Mouse (Mus musculus): ENCODE measurements around the gene Flii. TPM values are rescaled to one million over a fixed set of nuclear protein-coding genes. Genes with fewer than 3 reads are reported as not detected.
A peak's percentile ranks its signal among the peaks of the same experiment; 100 is the strongest.

Flii gene
- polyA plus RNA-seq, 1 experiment from 2014 or later = 62.7 TPM

DNA sequence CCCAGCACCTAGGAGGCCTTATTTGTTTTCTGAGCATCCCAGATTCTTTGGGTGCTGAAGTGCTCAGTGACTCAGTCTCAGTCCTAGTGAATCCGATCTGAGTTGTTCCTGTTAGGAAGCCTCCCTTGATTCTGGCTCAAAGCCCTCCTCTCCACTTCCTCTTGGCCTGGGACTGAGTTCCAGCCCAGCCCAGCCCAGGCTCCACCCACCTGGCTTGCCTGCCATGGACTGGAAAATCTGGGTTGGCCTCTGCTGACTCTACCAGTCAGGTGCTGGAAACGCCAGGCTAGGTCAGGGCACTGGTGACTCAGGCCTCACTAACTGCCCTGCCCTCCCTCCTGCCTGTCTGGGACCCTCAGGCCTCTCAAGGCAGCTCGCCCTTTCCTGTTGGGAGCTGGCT lies 19.4 kb downstream of the Flii start:
- no peak overlapping the region for H3K4me3 ChIP-seq (replicated peaks; ENCODE audit: low read length)
- H3K27ac ChIP-seq = no peak overlapping the region
- peaks cover 84% of the 10 kb centered on the region for H3K36me3 ChIP-seq (replicated peaks; ENCODE audit: control insufficient read depth, insufficient read depth)
- no peak overlapping the region for H3K4me2 ChIP-seq (replicated peaks)
- H3K4me1 ChIP-seq (replicated peaks; ENCODE audit: control insufficient read depth, insufficient read depth, low read length) = 0 out of 2 replicates have a peak, but pooled peaks cover 4% of the 10 kb centered on the region
- no peaks in the 10 kb centered on the region for H3K27me3 ChIP-seq (ENCODE audit: control insufficient read depth, insufficient read depth, low read length)
- H3K9ac ChIP-seq = no peak overlapping the region
- ATAC-seq (ENCODE audit: low FRiP score) = no peak
- no peaks in the 10 kb centered on the region for H3K9me3 ChIP-seq (ENCODE audit: control insufficient read depth, low read length)
- WGBS = 91% methylated on average over 3 of the region's 3 CpGs
- DNase-seq (ENCODE audit: low spot score) = no peak

DNA sequence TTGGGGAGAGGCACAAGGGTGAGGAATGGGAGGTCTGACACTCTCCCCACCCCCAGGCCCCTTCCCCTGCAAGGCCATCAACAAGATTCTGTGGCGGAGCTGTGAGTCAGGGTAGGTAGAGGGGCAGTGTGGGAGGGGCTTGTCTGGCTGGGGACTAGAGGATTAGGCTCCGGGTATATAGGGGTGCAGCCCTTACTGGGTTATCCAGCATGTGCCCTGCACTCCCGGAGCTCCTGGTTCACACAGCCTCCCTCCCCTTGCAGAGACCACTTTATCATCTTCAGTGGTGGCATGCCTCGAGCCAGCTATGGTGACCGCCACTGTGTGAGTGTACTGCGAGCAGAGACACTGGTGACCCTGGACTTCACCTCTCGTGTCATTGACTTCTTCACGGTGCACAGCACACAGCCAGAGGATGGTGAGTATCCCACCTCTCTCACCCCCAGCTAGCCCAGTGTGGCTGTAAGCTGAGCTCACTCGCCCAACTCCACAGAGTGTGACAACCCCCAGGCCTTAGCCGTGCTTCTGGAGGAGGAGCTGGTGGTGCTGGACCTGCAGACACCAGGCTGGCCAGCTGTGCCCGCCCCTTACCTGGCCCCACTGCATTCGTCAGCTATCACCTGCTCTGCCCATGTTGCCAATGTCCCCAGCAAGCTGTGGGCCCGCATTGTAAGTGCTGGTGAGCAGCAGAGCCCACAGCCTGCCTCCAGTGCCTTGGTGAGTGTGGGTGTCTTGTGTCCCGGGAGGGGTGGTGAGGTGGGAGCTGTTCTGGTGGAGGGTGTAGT lies 20.2 kb downstream of the Flii start:
- Histone ChIP-seq H3K4me1 (replicated peaks; ENCODE audit: control insufficient read depth, insufficient read depth, low read length) (peaks cover 6% of the 10 kb centered on the region; the same call in 1 of the 2 replicates), H3K27me3 (ENCODE audit: control insufficient read depth, insufficient read depth, low read length) (no peaks in the 10 kb centered on the region), H3K9me3 (ENCODE audit: control insufficient read depth, low read length) (no peaks in the 10 kb centered on the region), H3K4me2 (replicated peaks) (no peak overlapping the region), H3K27ac (no peak overlapping the region), H3K36me3 (replicated peaks; ENCODE audit: control insufficient read depth, insufficient read depth) (peaks cover 77% of the 10 kb centered on the region), H3K4me3 (replicated peaks; ENCODE audit: low read length) (no peak overlapping the region), H3K9ac (no peak overlapping the region)
- ATAC-seq (ENCODE audit: low FRiP score) = no peak
- DNase-seq (ENCODE audit: low spot score) = no peak
- WGBS = 85% methylated on average over 14 of the region's 14 CpGs

DNA sequence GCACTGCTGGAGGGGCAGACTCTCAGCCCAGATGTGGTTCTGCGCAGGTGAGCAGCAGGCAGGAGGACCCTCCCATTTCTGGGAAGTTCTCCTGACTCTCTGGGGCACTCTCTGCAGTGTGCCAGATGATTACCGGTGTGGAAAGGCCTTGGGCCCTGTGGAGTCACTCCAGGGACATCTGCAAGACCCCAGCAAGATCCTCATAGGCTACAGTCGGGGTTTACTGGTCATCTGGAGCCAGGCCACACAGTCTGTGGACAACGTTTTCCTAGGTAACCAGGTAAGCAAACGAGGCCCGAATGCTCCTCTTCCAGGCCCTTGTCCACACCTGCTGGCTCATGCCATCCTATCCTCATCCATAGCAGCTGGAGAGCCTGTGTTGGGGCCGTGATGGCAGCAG lies 21.0 kb downstream of the Flii start:
- Histone ChIP-seq H3K4me3 (replicated peaks; ENCODE audit: low read length) (no peak overlapping the region), H3K27me3 (ENCODE audit: control insufficient read depth, insufficient read depth, low read length) (no peaks in the 10 kb centered on the region), H3K27ac (no peak overlapping the region), H3K4me1 (replicated peaks; ENCODE audit: control insufficient read depth, insufficient read depth, low read length) (peaks cover 14% of the 10 kb centered on the region), H3K9me3 (ENCODE audit: control insufficient read depth, low read length) (no peaks in the 10 kb centered on the region), H3K4me2 (replicated peaks) (no peak overlapping the region), H3K9ac (no peak overlapping the region), H3K36me3 (replicated peaks; ENCODE audit: control insufficient read depth, insufficient read depth) (peaks cover 68% of the 10 kb centered on the region)
- WGBS = 94% methylated on average over 7 of the region's 7 CpGs
- ATAC-seq (ENCODE audit: low FRiP score) = no peak
- DNase-seq (ENCODE audit: low spot score) = no peak

DNA sequence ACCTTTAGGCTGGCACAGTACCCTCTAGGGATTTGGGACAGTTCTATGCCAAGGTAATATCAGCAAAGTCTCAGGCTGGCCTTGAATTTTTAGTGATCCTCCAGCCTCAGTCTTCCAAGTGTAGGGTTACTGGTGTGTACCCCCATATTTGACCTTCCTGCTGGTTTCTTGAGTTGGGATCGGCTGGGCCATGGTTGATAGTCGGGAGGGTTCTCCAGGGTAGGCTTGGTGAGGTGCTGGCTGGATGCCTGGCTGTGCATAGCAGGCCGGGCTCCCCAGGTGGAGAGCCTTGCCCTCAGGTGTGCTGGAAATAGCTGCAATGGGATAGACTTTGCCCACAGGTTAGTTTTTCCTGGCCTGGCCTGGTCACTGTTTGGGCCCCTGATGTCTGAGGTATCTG lies 21.8 kb downstream of the Flii start:
- Histone ChIP-seq H3K4me2 (replicated peaks) (no peak overlapping the region), H3K4me3 (replicated peaks; ENCODE audit: low read length) (no peak overlapping the region), H3K36me3 (replicated peaks; ENCODE audit: control insufficient read depth, insufficient read depth) (peaks cover 60% of the 10 kb centered on the region), H3K27me3 (ENCODE audit: control insufficient read depth, insufficient read depth, low read length) (no peaks in the 10 kb centered on the region), H3K4me1 (replicated peaks; ENCODE audit: control insufficient read depth, insufficient read depth, low read length) (peaks cover 21% of the 10 kb centered on the region), H3K9me3 (ENCODE audit: control insufficient read depth, low read length) (no peaks in the 10 kb centered on the region), H3K27ac (no peak overlapping the region), H3K9ac (0 out of 2 replicates have a peak overlapping the region, but pooled peaks have one; percentile 8)
- DNase-seq (ENCODE audit: low spot score) (no peak), ATAC-seq (ENCODE audit: low FRiP score) (no peak)
- WGBS = 97% methylated on average over 3 of the region's 3 CpGs

DNA sequence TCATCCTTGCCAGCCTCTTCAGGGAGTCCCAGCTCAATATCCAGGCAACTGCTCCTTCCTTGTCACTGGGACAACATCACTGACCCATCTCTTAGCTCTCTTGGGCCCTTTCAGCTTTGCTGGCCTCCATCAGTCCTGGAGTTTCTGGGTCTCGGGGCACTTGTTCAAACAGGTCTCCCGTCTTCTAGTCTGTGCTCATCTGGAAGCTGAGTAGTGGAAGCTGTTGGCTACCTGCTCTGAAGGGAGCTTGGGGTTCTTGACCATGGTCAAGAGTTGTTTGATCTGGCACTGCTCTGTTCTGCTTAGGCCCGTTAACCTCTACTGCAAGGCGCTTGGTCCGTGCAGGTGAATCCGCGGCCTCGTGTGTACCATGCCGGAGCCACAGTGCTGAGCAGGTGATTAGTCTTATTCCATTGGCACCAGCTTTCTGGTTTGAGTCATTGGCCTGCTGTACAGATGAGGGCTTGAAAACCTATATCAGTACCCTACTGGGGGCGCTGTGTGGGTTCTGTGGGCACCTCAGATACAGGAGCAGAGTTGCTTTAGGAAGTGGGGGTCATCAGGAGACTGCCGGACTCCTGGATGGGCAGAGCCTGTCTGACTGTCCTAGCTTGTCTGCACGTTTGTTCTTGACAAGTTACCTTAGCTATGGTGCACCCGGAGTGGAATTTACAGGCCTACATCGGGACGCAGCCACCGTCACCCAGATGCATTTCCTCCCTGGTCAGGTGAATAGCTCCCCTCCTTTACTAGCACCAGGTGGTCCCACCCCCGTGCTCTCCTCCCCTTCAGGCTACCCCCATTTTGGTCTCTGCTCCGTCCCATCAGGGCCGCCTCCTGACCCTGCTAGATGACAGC lies 22.8 kb downstream of the Flii start:
- peaks cover 50% of the 10 kb centered on the region for H3K36me3 ChIP-seq (replicated peaks; ENCODE audit: control insufficient read depth, insufficient read depth)
- WGBS = 93% methylated on average over 19 of the region's 19 CpGs

DNA sequence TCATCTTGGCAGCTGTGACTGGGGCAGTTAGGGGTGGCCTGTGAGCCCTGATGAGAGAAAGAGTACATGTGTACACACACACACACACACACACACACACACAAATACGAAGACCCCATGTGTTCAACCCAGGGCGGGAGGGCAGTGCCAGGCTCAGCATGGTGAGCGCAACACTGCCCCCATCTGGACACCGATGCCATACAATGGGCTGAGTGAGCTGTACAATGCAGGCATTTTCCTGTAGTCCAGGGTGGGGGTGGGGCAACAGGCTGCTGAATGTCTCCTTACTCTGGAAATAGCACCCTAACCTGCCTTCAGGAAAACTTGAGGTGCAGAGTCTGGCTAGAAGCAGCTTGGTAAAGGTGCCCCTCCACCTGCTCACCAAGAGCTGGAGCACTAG lies 23.9 kb downstream of the Flii start:
- H3K36me3 ChIP-seq (replicated peaks; ENCODE audit: control insufficient read depth, insufficient read depth) = peaks cover 39% of the 10 kb centered on the region
- H3K27me3 ChIP-seq (ENCODE audit: control insufficient read depth, insufficient read depth, low read length) = no peaks in the 10 kb centered on the region
- H3K9ac ChIP-seq = no peak overlapping the region
- H3K27ac ChIP-seq = no peak overlapping the region
- no peak overlapping the region for H3K4me2 ChIP-seq (replicated peaks)
- ATAC-seq (ENCODE audit: low FRiP score) (no peak), DNase-seq (ENCODE audit: low spot score) (peak; percentile 77)
- H3K9me3 ChIP-seq (ENCODE audit: control insufficient read depth, low read length) = no peaks in the 10 kb centered on the region
- no peak overlapping the region for H3K4me3 ChIP-seq (replicated peaks; ENCODE audit: low read length)
- 21% methylated on average over 4 of the region's 4 CpGs for WGBS
- peaks cover 24% of the 10 kb centered on the region for H3K4me1 ChIP-seq (replicated peaks; ENCODE audit: control insufficient read depth, insufficient read depth, low read length)

More for the DNA sequence above, 22.8 kb downstream of the Flii start:
- DNase-seq (ENCODE audit: low spot score) (no peak), ATAC-seq (ENCODE audit: low FRiP score) (no peak)
- H3K4me1 ChIP-seq (replicated peaks; ENCODE audit: control insufficient read depth, insufficient read depth, low read length) = peaks cover 21% of the 10 kb centered on the region
- H3K27ac ChIP-seq = no peak overlapping the region
- no peak overlapping the region for H3K4me3 ChIP-seq (replicated peaks; ENCODE audit: low read length)
- no peaks in the 10 kb centered on the region for H3K9me3 ChIP-seq (ENCODE audit: control insufficient read depth, low read length)
- H3K4me2 ChIP-seq (replicated peaks) = no peak overlapping the region
- H3K27me3 ChIP-seq (ENCODE audit: control insufficient read depth, insufficient read depth, low read length) = no peaks in the 10 kb centered on the region
- no peak overlapping the region for H3K9ac ChIP-seq

DNA sequence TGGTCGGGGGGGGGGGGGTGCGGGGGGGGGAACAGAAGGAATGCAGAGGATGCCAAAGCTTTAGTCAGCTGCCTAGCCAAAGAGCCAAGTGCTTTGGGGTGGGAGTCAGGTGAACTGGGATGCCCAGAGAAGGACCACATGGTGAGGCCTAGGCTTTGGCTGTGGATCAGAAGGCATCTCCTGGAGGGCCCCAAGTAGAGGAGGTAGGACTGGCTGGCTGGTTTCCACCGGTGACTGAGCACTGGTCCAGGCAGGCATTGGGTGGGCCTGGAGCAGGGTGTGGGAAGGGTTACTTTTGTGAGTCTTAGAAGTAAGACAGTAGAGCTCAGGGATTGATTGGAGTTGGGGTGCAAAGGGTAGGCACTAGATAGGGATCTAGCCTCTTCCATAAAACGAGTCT lies 25.5 kb downstream of the Flii start:
- Histone ChIP-seq H3K27me3 (ENCODE audit: control insufficient read depth, insufficient read depth, low read length) (no peaks in the 10 kb centered on the region), H3K4me2 (replicated peaks) (peak overlapping the region; percentile 84; the same call in 1 of the 2 replicates), H3K27ac (no peak overlapping the region), H3K36me3 (replicated peaks; ENCODE audit: control insufficient read depth, insufficient read depth) (peaks cover 24% of the 10 kb centered on the region), H3K4me1 (replicated peaks; ENCODE audit: control insufficient read depth, insufficient read depth, low read length) (peaks cover 24% of the 10 kb centered on the region), H3K9ac (no peak overlapping the region), H3K9me3 (ENCODE audit: control insufficient read depth, low read length) (no peaks in the 10 kb centered on the region), H3K4me3 (replicated peaks; ENCODE audit: low read length) (no peak overlapping the region)
- ATAC-seq (ENCODE audit: low FRiP score) (no peak), DNase-seq (ENCODE audit: low spot score) (no peak)
- 91% methylated on average over 2 of the region's 4 CpGs for WGBS

DNA sequence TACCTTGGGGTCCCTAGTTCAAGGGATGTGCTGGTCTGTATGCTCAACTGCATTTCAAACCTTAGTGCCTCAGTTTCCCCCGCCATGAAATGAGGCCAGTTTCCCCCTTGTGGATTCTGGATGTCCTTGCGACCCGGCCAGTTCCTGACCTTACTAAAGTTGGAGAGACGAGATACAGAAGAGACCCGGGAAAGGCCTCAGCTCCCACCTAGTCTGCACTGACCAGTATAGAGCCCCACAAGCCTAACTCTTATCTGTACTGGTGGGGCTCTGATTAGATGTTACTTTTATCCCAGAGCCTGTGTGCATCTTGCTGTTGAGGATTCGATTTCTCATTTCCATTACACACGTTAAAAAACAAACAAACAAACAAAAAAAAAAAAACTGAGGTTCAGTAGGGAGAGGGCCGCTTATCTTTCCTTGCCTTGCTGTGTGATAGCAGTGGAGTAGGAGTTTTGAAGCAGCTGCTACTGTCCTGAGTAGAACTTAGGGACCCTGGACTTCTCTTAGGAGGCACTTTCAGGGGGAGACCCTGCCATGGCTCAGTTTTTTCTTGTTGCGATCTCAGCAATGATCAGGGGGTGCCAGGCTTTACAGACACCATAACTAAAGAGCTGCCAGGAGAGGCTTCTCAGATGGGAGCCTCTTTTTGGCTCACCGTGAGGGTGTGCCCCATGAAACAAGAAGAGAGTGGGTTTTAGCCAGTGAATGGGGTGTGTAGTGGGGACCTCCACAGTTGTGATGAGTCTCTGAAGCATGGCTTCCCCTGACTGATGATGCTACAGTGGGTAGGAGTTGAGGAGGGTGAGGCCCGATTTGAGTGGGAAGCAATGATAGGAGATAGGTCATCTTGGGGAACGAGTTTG lies 26.5 kb downstream of the Flii start:
- WGBS = 23% methylated on average over 12 of the region's 12 CpGs
- DNase-seq (ENCODE audit: low spot score) (no peak), ATAC-seq (ENCODE audit: low FRiP score) (no peak)
- Histone ChIP-seq H3K4me3 (replicated peaks; ENCODE audit: low read length) (peak overlapping the region; percentile 93), H3K36me3 (replicated peaks; ENCODE audit: control insufficient read depth, insufficient read depth) (peaks cover 13% of the 10 kb centered on the region), H3K27me3 (ENCODE audit: control insufficient read depth, insufficient read depth, low read length) (no peaks in the 10 kb centered on the region), H3K9ac (peak overlapping the region; percentile 91), H3K4me2 (replicated peaks) (peak overlapping the region; percentile 84), H3K4me1 (replicated peaks; ENCODE audit: control insufficient read depth, insufficient read depth, low read length) (peaks cover 24% of the 10 kb centered on the region), H3K27ac (peak overlapping the region; percentile 93; the same call in 1 of the 2 replicates), H3K9me3 (ENCODE audit: control insufficient read depth, low read length) (no peaks in the 10 kb centered on the region)

Data from hindbrain, embryonic 14.5 days (tissue).